Mouse (Mus musculus): ENCODE results near the gene Homer3.

GRCm38 (mm10) chr8:70338931-70339330, 56.3 kb downstream of the Homer3 start:
- no peak for TF ChIP-seq CTCF (IDR thresholded peaks at IDR 0.05; ENCODE audit: low read depth, low read length)
- TF ChIP-seq GATA1 (IDR thresholded peaks at IDR 0.05; ENCODE audit: borderline replicate concordance, low read length): no peak
- no peak for TF ChIP-seq POLR2AphosphoS5 (IDR thresholded peaks at IDR 0.05; ENCODE audit: insufficient replicate concordance, low read depth, low read length)
- no peak for TF ChIP-seq GATA2 (IDR thresholded peaks at IDR 0.05; ENCODE audit: borderline replicate concordance, low read depth, low read length)
